Mouse (Mus musculus) embryo, embryonic 11.5 days (tissue): ENCODE results near the gene Iqgap2.

Experiments used
- DNase-seq: peaks from one replicate; pipeline ENCODE4 v3.0.0-alpha.2; 2012; ENCODE audit warnings: low read depth, low spot score

Gene Iqgap2

GRCm38 (mm10) chr13:95584898-95585297 is 306.8 kb downstream of the Iqgap2 start:
- DNase-seq = no peak

GRCm38 (mm10) chr13:95583237-95584189 is 308.2 kb downstream of the Iqgap2 start:
- no peak for DNase-seq

DNA sequence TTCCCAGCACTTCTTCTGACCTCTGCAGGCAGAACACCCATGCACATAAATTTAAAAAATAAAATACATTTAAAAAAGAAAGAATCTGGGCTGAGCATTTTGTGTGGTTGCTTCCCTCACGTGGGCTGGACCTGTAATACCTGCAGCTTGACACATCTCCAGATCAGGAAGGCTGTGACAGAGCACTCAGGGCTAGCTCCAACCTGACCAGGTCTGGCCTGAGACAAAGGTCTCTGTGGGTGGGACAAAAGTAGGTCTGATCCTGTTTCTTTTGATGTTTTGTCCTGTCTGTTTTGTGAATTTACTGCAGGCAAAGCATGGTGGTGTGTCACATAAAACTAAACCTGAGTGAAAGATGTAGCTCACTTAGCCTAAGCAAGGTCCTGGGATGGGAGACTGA is 309.9 kb downstream of the Iqgap2 start:
- DNase-seq = no peak

GRCm38 (mm10) chr13:95578016-95578697 is 313.6 kb downstream of the Iqgap2 start:
- DNase-seq = no peak
